ENCODE assay signal across 14 mouse cellular contexts in genomic region chr10:18067761-18068446, GRCm38 (mm10). TPM values are rescaled to one million over a fixed set of nuclear protein-coding genes. Genes with fewer than 3 reads are reported as not detected.
DNase-seq lines count a peak whose midpoint lies in the region; ATAC-seq and TF ChIP-seq lines count a peak whose summit lies in the region.
"Had no signal": no experiment of that assay in that cellular context is flagged by ENCODE, and none has a peak within 500 bp of the region (broad histone marks: within the 10 kb centered on the region; RNA-seq: fewer than 3 reads in every experiment).

No protein-coding gene starts in this region.

- WGBS in heart, embryonic 11.5 days (ENCODE audit: insufficient replicate concordance) = 62% methylated on average over 10 of the region's 10 CpGs
- 50% methylated on average over 10 of the region's 10 CpGs for WGBS in heart, adult 2 months
- WGBS in liver, adult 2 months = 74% methylated on average over 10 of the region's 10 CpGs
- 66% methylated on average over 10 of the region's 10 CpGs for WGBS in liver, embryonic 12.5 days (ENCODE audit: insufficient replicate concordance)
- 47% methylated on average over 10 of the region's 10 CpGs for WGBS in intestine, embryonic 16.5 days
- WGBS in neural tube, embryonic 15.5 days = 64% methylated on average over 10 of the region's 10 CpGs

- no peak for DNase-seq in heart, adult 2 months
- DNase-seq in liver, adult 2 months (ENCODE audit: extremely low read depth, low read depth, low spot score) = peak; percentile 58
- no peak for DNase-seq in frontal cortex, adult 2 months (ENCODE audit: extremely low spot score in 1 of 2, low spot score in 1 of 2)
- no peak for DNase-seq in gastrocnemius, postnatal 14 days
- DNase-seq: cerebellum, adult 8-10 months; layer of hippocampus, postnatal 36 days; lung, adult 18-20 months; right cerebral cortex, postnatal 14 days; thymus, adult 2 months had no signal

- no peaks in the 10 kb centered on the region for H3K36me3 ChIP-seq in heart, embryonic 11.5 days (ENCODE audit: control insufficient read depth, insufficient read depth, low read length)
- H3K36me3 ChIP-seq in heart, adult 2 months (ENCODE audit: control insufficient read depth, insufficient read depth, low read length) = peaks cover 4% of the 10 kb centered on the region
- no peaks in the 10 kb centered on the region for H3K36me3 ChIP-seq in liver, adult 2 months (ENCODE audit: control insufficient read depth, insufficient read depth, low read length)
- H3K36me3 ChIP-seq in liver, embryonic 12.5 days = no peaks in the 10 kb centered on the region
- no peaks in the 10 kb centered on the region for H3K36me3 ChIP-seq in intestine, embryonic 16.5 days (ENCODE audit: control insufficient read depth, insufficient read depth, low read length)
- H3K36me3 ChIP-seq in neural tube, embryonic 15.5 days = no peaks in the 10 kb centered on the region

- H3K4me3 ChIP-seq in heart, embryonic 11.5 days (ENCODE audit: low read depth, low read length) = no peak overlapping the region
- no peak overlapping the region for H3K4me3 ChIP-seq in heart, adult 2 months
- H3K4me3 ChIP-seq in liver, adult 2 months (ENCODE audit: insufficient read depth, low read depth, low read length) = no peak overlapping the region
- H3K4me3 ChIP-seq in liver, embryonic 12.5 days = no peak overlapping the region
- no peak overlapping the region for H3K4me3 ChIP-seq in intestine, embryonic 16.5 days (ENCODE audit: low read length)
- no peak overlapping the region for H3K4me3 ChIP-seq in neural tube, embryonic 15.5 days (replicated peaks)

- intact Hi-C loops in heart, adult 2 months (cut with DNase I) = no loop called here
- intact Hi-C loops in gastrocnemius, postnatal 14 days (cut with DNase I; ENCODE audit: low total_unique reads) = no loop called here

- no peak for TF ChIP-seq CTCF in heart, adult 2 months (IDR thresholded peaks at IDR 0.05)
- TF ChIP-seq CTCF in liver, adult 2 months (IDR thresholded peaks at IDR 0.05; ENCODE audit: low read depth, low read length) = no peak

- no peak for TF ChIP-seq EP300 in heart, adult 2 months (IDR thresholded peaks at IDR 0.05; ENCODE audit: insufficient read depth, low read depth, low read length)

- no peaks in the 10 kb centered on the region for H3K9me3 ChIP-seq in heart, embryonic 11.5 days (replicated peaks; ENCODE audit: control insufficient read depth, low read length)
- H3K9me3 ChIP-seq in liver, embryonic 12.5 days (replicated peaks) = no peaks in the 10 kb centered on the region
- H3K9me3 ChIP-seq in intestine, embryonic 16.5 days (ENCODE audit: control insufficient read depth, low read length) = no peaks in the 10 kb centered on the region
- H3K9me3 ChIP-seq in neural tube, embryonic 15.5 days (replicated peaks) = no peaks in the 10 kb centered on the region

- peaks cover 31% of the 10 kb centered on the region for H3K4me1 ChIP-seq in heart, embryonic 11.5 days (ENCODE audit: control insufficient read depth, insufficient read depth, low read length)
- peaks cover 11% of the 10 kb centered on the region for H3K4me1 ChIP-seq in heart, adult 2 months (ENCODE audit: control insufficient read depth, insufficient read depth, low read length)
- H3K4me1 ChIP-seq in liver, adult 2 months (ENCODE audit: control insufficient read depth, insufficient read depth, low read length) = peaks cover 26% of the 10 kb centered on the region
- H3K4me1 ChIP-seq in liver, embryonic 12.5 days = peaks cover 53% of the 10 kb centered on the region
- H3K4me1 ChIP-seq in intestine, embryonic 16.5 days (ENCODE audit: control insufficient read depth, insufficient read depth, low read length) = peaks cover 28% of the 10 kb centered on the region
- H3K4me1 ChIP-seq in neural tube, embryonic 15.5 days = peaks cover 25% of the 10 kb centered on the region

- no peaks in the 10 kb centered on the region for H3K27me3 ChIP-seq in heart, embryonic 11.5 days (ENCODE audit: control insufficient read depth, insufficient read depth, low read length)
- H3K27me3 ChIP-seq in heart, adult 2 months (ENCODE audit: control insufficient read depth, insufficient read depth, low read length) = no peaks in the 10 kb centered on the region
- no peaks in the 10 kb centered on the region for H3K27me3 ChIP-seq in liver, adult 2 months (ENCODE audit: control insufficient read depth, insufficient read depth, low read length)
- H3K27me3 ChIP-seq in liver, embryonic 12.5 days (replicated peaks) = no peaks in the 10 kb centered on the region
- no peaks in the 10 kb centered on the region for H3K27me3 ChIP-seq in intestine, embryonic 16.5 days (replicated peaks; ENCODE audit: control insufficient read depth, insufficient read depth, low read length)
- no peaks in the 10 kb centered on the region for H3K27me3 ChIP-seq in neural tube, embryonic 15.5 days (replicated peaks)

- peaks cover 6% of the 10 kb centered on the region for H3K79me2 ChIP-seq in heart, adult 2 months (replicated peaks; ENCODE audit: control insufficient read depth, insufficient read depth, low read length)
- peaks cover 19% of the 10 kb centered on the region for H3K79me2 ChIP-seq in liver, adult 2 months (ENCODE audit: control insufficient read depth, insufficient read depth, low read length)

- H3K4me2 ChIP-seq in heart, embryonic 11.5 days = no peak overlapping the region
- no peak overlapping the region for H3K4me2 ChIP-seq in liver, embryonic 12.5 days
- H3K4me2 ChIP-seq in intestine, embryonic 16.5 days (ENCODE audit: low read depth, low read length) = no peak overlapping the region
- H3K4me2 ChIP-seq in neural tube, embryonic 15.5 days = no peak overlapping the region

- TF ChIP-seq POLR2A in heart, adult 2 months (IDR thresholded peaks at IDR 0.05; ENCODE audit: insufficient read depth, low read depth, low read length) = no peak
- TF ChIP-seq POLR2A in liver, adult 2 months (IDR thresholded peaks at IDR 0.05; ENCODE audit: extremely low read depth, insufficient read depth, low read length) = no peak

- peak overlapping the region; percentile 32; the same call in 1 of the 2 replicates for H3K27ac ChIP-seq in heart, embryonic 11.5 days (ENCODE audit: low read depth, low read length)
- no peak overlapping the region for H3K27ac ChIP-seq in heart, adult 2 months
- H3K27ac ChIP-seq in liver, adult 2 months (replicated peaks; ENCODE audit: insufficient read depth, low read depth, low read length) = peak overlapping the region; percentile 86
- H3K27ac ChIP-seq in liver, embryonic 12.5 days = no peak overlapping the region
- 0 out of 2 replicates have a peak overlapping the region, but pooled peaks have one; percentile 23 for H3K27ac ChIP-seq in intestine, embryonic 16.5 days (ENCODE audit: low read length)
- no peak overlapping the region for H3K27ac ChIP-seq in neural tube, embryonic 15.5 days (replicated peaks)

- ATAC-seq in heart, embryonic 11.5 days (replicated peaks; ENCODE audit: insufficient number of reproducible peaks, low FRiP score, low TSS enrichment) = 0 out of 2 replicates have a peak, but pooled peaks have one; percentile 26
- no peak for ATAC-seq in liver, embryonic 12.5 days
- ATAC-seq in intestine, embryonic 16.5 days = peak; percentile 67
- 0 out of 2 replicates have a peak, but pooled peaks have one; percentile 20 for ATAC-seq in neural tube, embryonic 15.5 days (ENCODE audit: low FRiP score)
- ATAC-seq: CD4-positive, CD25-positive, alpha-beta regulatory T cell, adult 4 months had no signal

- no peak overlapping the region for H3K9ac ChIP-seq in heart, embryonic 11.5 days (ENCODE audit: low read depth, low read length)
- no peak overlapping the region for H3K9ac ChIP-seq in heart, adult 2 months (ENCODE audit: low read depth, low read length)
- H3K9ac ChIP-seq in liver, adult 2 months (ENCODE audit: low read depth, low read length) = peak overlapping the region; percentile 69
- no peak overlapping the region for H3K9ac ChIP-seq in liver, embryonic 12.5 days
- H3K9ac ChIP-seq in intestine, embryonic 16.5 days (ENCODE audit: low read depth, low read length) = no peak overlapping the region
- H3K9ac ChIP-seq in neural tube, embryonic 15.5 days (replicated peaks) = no peak overlapping the region

RNA-seq across cellular contexts. Expression of gene Reps1, which starts 12.2 kb away (rescaled TPM):
- 20.3 and 20.8 TPM in 2 replicates for polyA plus RNA-seq in heart, embryonic 11.5 days (2014; fragmentation: Nextera tagmentation; extraction: Ambion mirVana)
- 10 to 100 TPM; 28.3 to 31.9 TPM for total RNA-seq in heart, adult 2 months (2021)
- 34.1 and 44.6 TPM in 2 replicates for polyA plus RNA-seq in heart, adult 2 months (2012; rRNA removed)
- total RNA-seq in liver, adult 2 months (2014; rRNA removed) = 12.2 and 12.4 TPM in 2 replicates
- polyA plus RNA-seq in liver, adult 2 months (2012; rRNA removed) = 16.0 and 17.6 TPM in 2 replicates
- 14.5 and 15.5 TPM in 2 replicates for polyA plus RNA-seq in liver, embryonic 12.5 days (2016; fragmentation: Nextera tagmentation; extraction: Ambion mirVana)
- polyA plus RNA-seq in intestine, embryonic 16.5 days (2015; fragmentation: Nextera tagmentation; extraction: Ambion mirVana) = 6.2 and 6.3 TPM in 2 replicates
- 19.3 and 25.6 TPM in 2 replicates for polyA plus RNA-seq in neural tube, embryonic 15.5 days (2015; fragmentation: Nextera tagmentation; extraction: Ambion mirVana)
- polyA plus RNA-seq in frontal cortex, adult 2 months (2012; rRNA removed) = 62.9 and 66.8 TPM in 2 replicates
- 10 to 100 TPM; 23.0 to 29.6 TPM for total RNA-seq in gastrocnemius, postnatal 14 days (2021)

RNA-seq across cellular contexts. Expression of gene Abracl, which starts 44.8 kb away (rescaled TPM):
- 210 and 221 TPM in 2 replicates for polyA plus RNA-seq in heart, embryonic 11.5 days (2014; fragmentation: Nextera tagmentation; extraction: Ambion mirVana)
- 10 to 100 TPM; 25.3 to 27.0 TPM for total RNA-seq in heart, adult 2 months (2021)
- polyA plus RNA-seq in heart, adult 2 months (2012; rRNA removed) = 13.9 and 20.7 TPM in 2 replicates
- 13.2 and 14.3 TPM in 2 replicates for total RNA-seq in liver, adult 2 months (2014; rRNA removed)
- 5.8 and 6.3 TPM in 2 replicates for polyA plus RNA-seq in liver, adult 2 months (2012; rRNA removed)
- polyA plus RNA-seq in liver, embryonic 12.5 days (2016; fragmentation: Nextera tagmentation; extraction: Ambion mirVana) = 77.1 and 78.9 TPM in 2 replicates
- 158 and 162 TPM in 2 replicates for polyA plus RNA-seq in intestine, embryonic 16.5 days (2015; fragmentation: Nextera tagmentation; extraction: Ambion mirVana)
- polyA plus RNA-seq in neural tube, embryonic 15.5 days (2015; fragmentation: Nextera tagmentation; extraction: Ambion mirVana) = 56.5 and 85.4 TPM in 2 replicates
- polyA plus RNA-seq in frontal cortex, adult 2 months (2012; rRNA removed) = 22.5 and 23.2 TPM in 2 replicates
- 10 to 100 TPM; 10.7 to 11.5 TPM for total RNA-seq in gastrocnemius, postnatal 14 days (2021)

Comparison
In these comparisons a context has a peak if more than half of its experiments do, and no peak if none do; other contexts are left out.
1. H3K27ac ChIP-seq: peak in heart, embryonic 11.5 days (single experiment), liver, adult 2 months (single experiment) and intestine, embryonic 16.5 days (single experiment); none in heart, adult 2 months (single experiment), liver, embryonic 12.5 days (single experiment) and neural tube, embryonic 15.5 days (single experiment).